Mouse (Mus musculus) ovary, postnatal 10 days (tissue): ENCODE measurements around the gene Fam178b.

ENCODE experiments used
- DNase-seq: peaks from one replicate; pipeline ENCODE4 v3.0.0; 2022; ENCODE audit warnings: low spot score

Gene Fam178b

GRCm38 (mm10) chr1:36523332-36524013 is 159.5 kb downstream of the Fam178b start:
- no peak for DNase-seq

- no peak for DNase-seq
Measured at GRCm38 (mm10) chr1:36522210-36522609, 160.8 kb downstream of the Fam178b start.

- DNase-seq: no peak
Measured at GRCm38 (mm10) chr1:36519626-36520025, 163.4 kb downstream of the Fam178b start.

- no peak for DNase-seq
Measured at GRCm38 (mm10) chr1:36518259-36518658, 164.7 kb downstream of the Fam178b start.

GRCm38 (mm10) chr1:36513718-36514117 is 169.3 kb downstream of the Fam178b start:
- DNase-seq: no peak

- DNase-seq: no peak
Measured at GRCm38 (mm10) chr1:36513310-36513709, 169.7 kb downstream of the Fam178b start.

- DNase-seq: no peak
Measured at GRCm38 (mm10) chr1:36512966-36513280, 170.1 kb downstream of the Fam178b start.
